Mouse (Mus musculus) embryo, embryonic 11 days (tissue): Measurements from ENCODE around the gene Snx30.

Source experiments
- DNase-seq: peaks from one replicate; pipeline ENCODE4 v3.0.0-alpha.2; 2015

Gene Snx30

DNA sequence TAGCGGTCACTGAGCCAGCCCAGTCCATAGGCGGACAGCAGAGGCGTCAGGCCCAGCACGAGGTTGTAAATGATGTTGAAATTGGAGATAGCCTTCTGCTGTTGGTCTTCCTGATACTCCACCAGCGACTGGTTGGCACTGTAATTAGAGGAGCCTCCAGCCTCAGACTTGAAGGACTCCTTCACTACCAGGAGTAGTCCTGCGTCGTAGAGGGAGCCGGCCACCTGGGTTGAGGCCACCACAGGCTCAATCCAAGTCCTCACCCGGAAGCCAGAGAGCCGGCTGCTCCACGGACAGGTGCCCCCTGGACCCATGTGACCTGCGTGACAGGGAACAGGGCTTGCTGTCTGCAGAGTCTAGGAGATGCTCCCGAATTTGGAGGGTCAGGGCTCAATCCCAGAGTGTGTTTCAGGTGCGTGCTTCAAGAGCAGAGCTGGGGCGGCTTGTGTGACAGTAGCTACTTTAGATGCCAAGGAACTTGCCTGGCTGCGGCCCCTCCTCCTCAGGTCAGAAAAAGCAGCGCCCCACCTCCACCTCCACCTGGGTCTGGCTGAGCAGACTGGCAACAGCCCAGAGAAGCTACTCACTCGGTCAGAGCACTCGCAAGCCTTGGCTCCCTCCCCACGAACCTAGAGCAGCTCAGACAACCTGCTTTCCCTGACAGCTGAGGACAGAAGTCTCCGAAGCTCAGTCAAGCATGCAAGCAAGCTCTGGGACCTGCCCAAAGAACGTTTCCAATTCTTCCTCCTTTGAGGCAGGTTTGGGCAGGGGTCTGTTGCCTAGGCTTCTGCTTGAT, 109.2 kb downstream of the Snx30 start, which contains the start of gene Slc46a2:
Gene Slc46a2 (minus strand): TSS at position 449 of the 796 bp plus-strand sequence.
- no peak for DNase-seq

DNA sequence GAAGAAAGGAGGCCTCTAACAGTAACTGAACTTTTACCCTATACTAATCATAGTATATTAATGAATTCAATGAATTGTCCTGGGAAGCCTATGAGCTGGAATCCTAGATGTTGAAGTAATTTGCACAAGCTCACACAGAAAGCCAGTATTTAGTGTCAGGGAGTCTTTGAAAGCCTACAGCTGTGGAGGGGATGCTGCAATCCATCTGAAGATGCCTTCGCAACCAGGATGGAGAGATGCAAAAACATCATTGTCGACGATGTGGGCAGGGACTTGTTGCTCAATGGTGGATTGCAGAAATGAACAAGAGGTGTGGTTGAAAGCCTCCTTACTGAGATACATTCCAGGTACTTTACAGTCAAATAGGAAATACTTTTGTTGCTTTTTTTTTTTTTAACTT, 112.3 kb downstream of the Snx30 start:
- no peak for DNase-seq

DNA sequence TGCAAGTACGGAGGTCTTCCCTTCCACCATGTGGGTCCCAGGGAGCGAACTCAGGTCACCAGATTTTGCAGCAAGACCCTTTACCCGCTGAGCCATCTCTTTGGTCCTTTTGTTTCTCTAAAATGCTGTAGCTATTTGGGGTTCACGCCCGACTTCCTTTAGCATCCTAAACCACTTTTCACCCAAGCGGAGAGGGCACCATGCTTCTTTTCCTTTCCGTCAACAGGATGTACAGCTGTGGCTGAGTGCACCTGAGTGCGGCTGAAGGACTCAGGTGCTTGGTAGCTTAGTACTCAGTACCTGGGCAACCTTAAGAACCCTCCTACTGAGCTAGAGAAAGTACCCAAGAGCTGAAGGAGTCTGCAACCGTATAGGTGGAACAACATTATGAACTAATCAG, 119.4 kb downstream of the Snx30 start:
- no peak for DNase-seq

DNA sequence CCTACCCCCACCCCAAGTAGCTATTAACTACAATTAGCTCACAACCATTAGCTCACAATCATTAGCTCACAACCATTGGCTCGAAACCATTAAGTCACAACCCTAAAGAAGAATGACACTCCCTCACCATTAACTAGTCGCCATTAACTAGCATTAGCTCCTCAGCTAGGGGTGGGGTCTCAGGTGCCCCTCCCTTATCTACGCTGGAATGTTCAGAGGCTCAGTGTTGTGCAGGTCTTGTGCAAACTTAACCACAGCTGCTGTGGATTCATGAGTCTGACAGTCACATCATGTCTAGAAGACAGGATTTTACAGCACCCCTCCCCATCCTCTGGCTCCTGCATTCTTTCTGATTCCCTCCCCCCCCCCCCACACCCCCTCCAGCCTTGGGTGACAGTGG, 122.0 kb downstream of the Snx30 start:
- no peak for DNase-seq

DNA sequence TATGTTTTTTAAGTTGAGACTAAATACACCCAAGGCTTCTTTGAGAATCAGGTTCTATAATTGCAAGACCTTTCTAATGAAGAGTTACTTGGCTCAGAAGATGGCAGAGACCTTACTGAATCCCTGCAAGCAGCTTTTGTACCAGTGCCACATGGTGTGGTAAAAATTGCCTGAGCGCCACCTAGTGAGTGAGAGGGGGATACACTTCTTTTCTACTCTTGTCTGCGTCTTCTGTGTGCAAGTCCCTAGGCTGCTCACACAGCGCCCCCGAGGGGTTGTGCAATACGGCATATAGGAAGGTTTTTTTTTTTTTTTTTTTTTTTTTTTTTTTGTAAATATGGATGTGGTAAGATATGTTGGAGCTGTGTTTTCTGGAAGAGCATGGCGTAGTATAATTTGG, 122.7 kb downstream of the Snx30 start:
- DNase-seq, result peak; percentile 74

DNA sequence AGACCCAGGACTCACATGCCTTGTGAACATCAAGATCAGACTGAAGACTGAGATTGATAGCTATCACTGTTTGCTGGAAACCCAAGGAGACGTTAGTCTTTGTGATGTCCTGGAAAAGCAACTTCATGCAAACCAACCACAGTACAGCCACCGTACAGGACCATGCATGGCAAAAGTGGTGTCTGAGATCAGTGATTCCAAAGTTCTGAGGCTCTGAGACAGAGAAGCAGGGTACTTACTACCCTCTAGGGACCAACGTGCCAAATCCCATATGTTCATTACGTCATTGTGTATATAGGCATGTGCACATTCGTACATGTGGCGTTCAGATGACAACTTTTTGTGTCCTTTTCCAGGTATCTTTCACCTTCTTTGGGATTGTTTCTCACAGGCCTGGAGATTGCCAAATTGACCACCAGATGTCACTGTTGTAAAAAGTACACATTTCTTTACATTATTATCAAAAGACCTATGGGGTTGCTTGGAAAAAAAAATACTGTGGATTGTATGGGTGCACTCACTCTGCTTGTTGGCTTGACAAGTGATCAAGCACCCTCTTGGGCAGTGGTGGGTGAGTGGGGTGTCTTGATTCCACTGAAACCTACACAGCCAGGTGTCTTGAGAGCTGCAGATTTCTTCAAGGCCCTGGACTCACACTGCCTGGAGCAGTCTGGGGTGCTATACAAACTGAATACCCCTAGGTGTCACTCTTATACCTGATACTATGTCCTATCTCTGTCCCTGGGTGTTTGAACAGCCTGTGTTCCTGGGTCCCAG, 127.1 kb downstream of the Snx30 start:
- peak; percentile 47 for DNase-seq

DNA sequence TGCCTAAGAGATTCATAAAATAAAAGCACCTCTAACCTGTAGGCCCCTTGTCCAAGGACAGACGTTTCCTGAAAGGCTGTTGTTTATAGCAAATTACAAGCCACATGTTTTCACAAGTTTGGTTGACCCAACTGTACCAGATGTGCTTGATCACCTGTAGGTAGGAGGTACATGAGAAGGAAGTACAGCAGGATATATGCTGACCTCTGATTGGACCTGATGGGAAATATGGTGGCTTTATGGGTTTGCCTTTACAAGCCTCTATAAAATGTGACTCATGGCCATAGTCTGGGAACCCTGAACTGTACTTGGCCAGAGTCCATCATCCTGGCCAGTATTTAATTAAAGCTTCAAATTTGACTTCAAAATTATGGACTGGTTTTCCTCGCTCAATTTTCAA, 131.9 kb downstream of the Snx30 start:
- no peak for DNase-seq
